Mouse (Mus musculus) C2C12 (cell line): ENCODE data around the gene Jak3.

ENCODE experiments used
- CEBPB ChIP-seq: IDR thresholded peaks from one replicate; pipeline ENCODE4 v1.6.1; 2011; ENCODE audit warnings: low read depth, mild to moderate bottlenecking, control low read depth, moderate library complexity
- CTCF ChIP-seq: IDR thresholded peaks from one replicate; pipeline ENCODE4 v1.5.1; 2011; ENCODE audit not compliant: control insufficient read depth, insufficient read depth, insufficient read length
- FOSL1 ChIP-seq: IDR thresholded peaks from one replicate; pipeline ENCODE4 v1.8.0; 2011; ENCODE audit warnings: mild to moderate bottlenecking, low read length; ENCODE audit not compliant: poor library complexity, insufficient read depth, severe bottlenecking
- MAX ChIP-seq: IDR thresholded peaks from one replicate; pipeline ENCODE4 v1.6.1; 2011; ENCODE audit warnings: mild to moderate bottlenecking, control low read depth
- MYOD1 ChIP-seq: IDR thresholded peaks from one replicate; pipeline ENCODE4 v1.6.1; 2011; ENCODE audit warnings: low read depth; ENCODE audit not compliant: control insufficient read depth, insufficient read length
- MYOG ChIP-seq: IDR thresholded peaks from one replicate; pipeline ENCODE4 v1.6.1; 2011; ENCODE audit not compliant: control insufficient read depth, insufficient read length; ENCODE audit errors: extremely low read depth
- USF1 ChIP-seq: IDR thresholded peaks from one replicate; pipeline ENCODE4 v1.6.1; 2011; ENCODE audit warnings: low read depth, mild to moderate bottlenecking, control low read depth, moderate library complexity

DNA sequence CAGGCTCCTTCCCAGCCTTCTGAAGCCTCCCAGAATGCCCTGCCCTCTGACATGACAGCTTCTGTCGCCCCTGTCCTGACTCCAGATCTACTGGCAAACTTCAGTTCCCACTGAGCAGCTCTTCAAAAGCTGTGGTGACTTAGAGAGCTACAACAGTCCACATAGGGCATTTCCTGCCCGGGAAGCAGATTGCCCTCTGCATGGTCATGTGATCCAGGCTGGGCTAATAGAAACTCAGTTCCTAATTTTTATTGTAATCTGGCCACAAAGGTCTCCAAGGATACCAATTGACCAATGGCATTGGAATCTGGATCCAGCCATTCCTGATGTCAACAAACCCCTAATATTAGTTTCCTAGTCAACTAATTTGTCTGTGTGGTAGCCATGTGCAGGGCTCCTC lies 44.2 kb upstream of the Jak3 start:
- TF ChIP-seq MAX = no peak
- TF ChIP-seq CTCF = no peak
- peak; percentile 74 for TF ChIP-seq USF1
- no peak for TF ChIP-seq MYOG
- TF ChIP-seq MYOD1 = no peak
- no peak for TF ChIP-seq CEBPB
- no peak for TF ChIP-seq FOSL1
